Mouse (Mus musculus): Measurements from ENCODE around the gene 5730596B20Rik. TPM values are rescaled to one million over a fixed set of nuclear protein-coding genes. Genes with fewer than 3 reads are reported as not detected.

5730596B20Rik gene
- polyA plus RNA-seq, 1 experiment from 2014 or later: not detected

DNA sequence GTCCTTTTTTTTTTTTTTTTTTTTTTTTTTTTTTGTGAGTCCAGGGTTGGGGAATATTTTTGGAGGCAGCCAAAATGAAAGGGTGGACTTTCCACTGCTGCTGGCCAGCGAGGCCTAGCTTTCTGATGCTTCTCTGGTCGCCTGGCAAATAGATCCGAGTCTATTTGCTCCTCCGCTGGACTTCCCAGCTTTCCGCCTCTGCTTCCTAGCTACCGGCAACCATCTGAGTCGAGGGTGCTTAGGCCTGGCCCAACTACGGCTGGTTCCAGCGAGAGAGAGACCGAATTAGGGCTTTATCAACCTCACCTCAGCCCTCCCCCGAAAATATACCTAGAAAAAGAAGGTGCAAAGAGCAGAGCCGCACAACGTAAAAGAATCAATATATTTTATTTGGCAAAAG lies 45.4 kb downstream of the 5730596B20Rik start:
- Histone ChIP-seq H3K27ac (ENCODE audit: low read length) (no peak overlapping the region), H3K4me1 (ENCODE audit: control insufficient read depth, insufficient read depth, low read length) (peaks cover 3% of the 10 kb centered on the region; the same call in 1 of the 2 replicates), H3K4me2 (ENCODE audit: low read length) (no peak overlapping the region), H3K27me3 (ENCODE audit: control insufficient read depth, insufficient read depth, low read depth, low read length) (peaks cover 92% of the 10 kb centered on the region), H3K36me3 (ENCODE audit: control insufficient read depth, insufficient read depth, low read length) (no peaks in the 10 kb centered on the region), H3K4me3 (ENCODE audit: low read depth, low read length) (no peak overlapping the region), H3K9ac (ENCODE audit: low read depth, low read length) (no peak overlapping the region), H3K9me3 (replicated peaks; ENCODE audit: control insufficient read depth, low read length, poor library complexity, severe bottlenecking) (no peaks in the 10 kb centered on the region)
- 10% methylated on average over 13 of the region's 13 CpGs for WGBS
- no peak for ATAC-seq

DNA sequence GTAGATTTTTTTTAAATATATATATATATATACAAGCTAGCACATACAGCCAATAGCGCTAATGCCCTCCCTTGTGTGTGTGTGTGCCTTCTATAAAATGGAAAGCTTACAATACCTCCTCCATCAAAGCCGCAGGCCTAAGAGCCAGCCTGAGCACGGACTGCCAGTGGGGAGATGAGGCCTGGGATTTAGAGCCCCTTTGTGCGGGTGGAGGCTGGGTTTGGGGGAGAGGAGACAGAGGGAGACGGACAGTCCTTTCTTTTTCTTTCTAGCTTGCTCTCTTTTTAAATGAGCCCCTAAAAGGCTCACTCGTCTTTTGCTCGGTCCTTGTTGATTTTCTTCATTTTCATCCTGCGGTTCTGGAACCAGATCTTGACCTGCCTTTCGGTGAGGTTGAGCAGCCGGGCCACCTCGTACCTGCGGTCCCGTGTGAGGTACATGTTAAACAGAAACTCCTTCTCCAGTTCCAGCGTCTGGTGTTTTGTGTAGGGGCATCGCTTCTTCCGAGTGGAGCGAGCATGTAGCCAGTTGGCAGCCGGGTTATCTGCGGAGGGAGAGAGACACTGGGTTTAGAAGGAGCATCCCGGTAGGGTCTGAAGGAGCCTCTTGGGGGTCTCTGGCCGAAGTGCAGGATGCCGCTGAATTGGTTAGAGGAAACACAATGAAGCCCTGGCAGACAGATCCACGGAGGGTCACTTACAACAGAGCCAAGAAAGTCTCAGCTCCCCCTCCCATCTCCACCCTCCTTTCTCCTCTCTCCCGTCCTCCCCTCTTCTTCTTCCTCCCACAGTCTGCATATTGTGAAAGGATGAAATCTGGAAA lies 46.9 kb downstream of the 5730596B20Rik start:
- 2% methylated on average over 24 of the region's 24 CpGs for WGBS
- peaks cover 89% of the 10 kb centered on the region for H3K27me3 ChIP-seq (ENCODE audit: control insufficient read depth, insufficient read depth, low read depth, low read length)
- ATAC-seq: no peak

DNA sequence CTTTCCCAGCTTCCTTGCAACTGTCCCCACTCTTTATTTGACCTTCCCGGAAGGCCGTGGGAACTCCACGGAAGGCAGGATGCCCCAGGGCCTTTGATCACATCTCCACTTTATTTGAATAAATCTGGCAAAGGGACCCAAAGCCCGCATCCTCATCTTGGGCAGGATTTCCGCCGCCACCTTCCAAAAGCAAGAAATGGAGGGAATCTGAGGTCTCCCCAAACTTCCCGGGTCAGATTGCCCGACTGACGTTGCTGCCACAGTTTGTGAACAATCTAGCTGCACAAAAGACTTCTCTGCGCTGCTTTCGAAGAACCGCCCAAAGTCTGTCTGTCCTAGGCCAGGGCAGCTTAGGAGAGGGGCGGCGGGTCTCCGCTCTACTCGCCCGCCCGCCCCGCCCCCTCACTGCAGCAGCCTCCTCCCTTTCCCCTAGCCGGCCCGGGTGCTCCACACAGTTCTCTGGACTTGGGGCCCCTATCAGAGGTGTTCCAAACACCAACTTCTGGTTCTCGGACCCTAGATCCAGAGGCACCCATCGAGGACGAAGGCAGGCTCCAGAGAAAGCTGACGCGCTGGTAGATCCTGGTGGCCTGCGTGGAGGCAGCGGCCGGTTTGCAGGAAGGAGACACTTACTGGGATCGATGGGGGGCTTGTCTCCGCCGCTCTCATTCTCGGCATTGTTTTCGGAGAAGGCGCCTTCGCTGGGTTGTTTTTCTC lies 47.8 kb downstream of the 5730596B20Rik start:
- 2% methylated on average over 36 of the region's 36 CpGs for WGBS
- H3K4me3 ChIP-seq (ENCODE audit: low read depth, low read length): no peak overlapping the region
- H3K9ac ChIP-seq (ENCODE audit: low read depth, low read length): no peak overlapping the region
- no peaks in the 10 kb centered on the region for H3K36me3 ChIP-seq (ENCODE audit: control insufficient read depth, insufficient read depth, low read length)
- no peak for ATAC-seq
- no peak overlapping the region for H3K27ac ChIP-seq (ENCODE audit: low read length)
- H3K4me2 ChIP-seq (ENCODE audit: low read length): no peak overlapping the region
- peaks cover 3% of the 10 kb centered on the region; the same call in 1 of the 2 replicates for H3K4me1 ChIP-seq (ENCODE audit: control insufficient read depth, insufficient read depth, low read length)
- H3K27me3 ChIP-seq (ENCODE audit: control insufficient read depth, insufficient read depth, low read depth, low read length): peaks cover 87% of the 10 kb centered on the region
- no peaks in the 10 kb centered on the region for H3K9me3 ChIP-seq (replicated peaks; ENCODE audit: control insufficient read depth, low read length, poor library complexity, severe bottlenecking)

More for the DNA sequence above, 46.9 kb downstream of the 5730596B20Rik start:
- Histone ChIP-seq H3K9ac (ENCODE audit: low read depth, low read length) (no peak overlapping the region), H3K4me1 (ENCODE audit: control insufficient read depth, insufficient read depth, low read length) (peaks cover 3% of the 10 kb centered on the region; the same call in 1 of the 2 replicates), H3K4me2 (ENCODE audit: low read length) (no peak overlapping the region), H3K36me3 (ENCODE audit: control insufficient read depth, insufficient read depth, low read length) (no peaks in the 10 kb centered on the region), H3K9me3 (replicated peaks; ENCODE audit: control insufficient read depth, low read length, poor library complexity, severe bottlenecking) (no peaks in the 10 kb centered on the region), H3K4me3 (ENCODE audit: low read depth, low read length) (no peak overlapping the region), H3K27ac (ENCODE audit: low read length) (no peak overlapping the region)

DNA sequence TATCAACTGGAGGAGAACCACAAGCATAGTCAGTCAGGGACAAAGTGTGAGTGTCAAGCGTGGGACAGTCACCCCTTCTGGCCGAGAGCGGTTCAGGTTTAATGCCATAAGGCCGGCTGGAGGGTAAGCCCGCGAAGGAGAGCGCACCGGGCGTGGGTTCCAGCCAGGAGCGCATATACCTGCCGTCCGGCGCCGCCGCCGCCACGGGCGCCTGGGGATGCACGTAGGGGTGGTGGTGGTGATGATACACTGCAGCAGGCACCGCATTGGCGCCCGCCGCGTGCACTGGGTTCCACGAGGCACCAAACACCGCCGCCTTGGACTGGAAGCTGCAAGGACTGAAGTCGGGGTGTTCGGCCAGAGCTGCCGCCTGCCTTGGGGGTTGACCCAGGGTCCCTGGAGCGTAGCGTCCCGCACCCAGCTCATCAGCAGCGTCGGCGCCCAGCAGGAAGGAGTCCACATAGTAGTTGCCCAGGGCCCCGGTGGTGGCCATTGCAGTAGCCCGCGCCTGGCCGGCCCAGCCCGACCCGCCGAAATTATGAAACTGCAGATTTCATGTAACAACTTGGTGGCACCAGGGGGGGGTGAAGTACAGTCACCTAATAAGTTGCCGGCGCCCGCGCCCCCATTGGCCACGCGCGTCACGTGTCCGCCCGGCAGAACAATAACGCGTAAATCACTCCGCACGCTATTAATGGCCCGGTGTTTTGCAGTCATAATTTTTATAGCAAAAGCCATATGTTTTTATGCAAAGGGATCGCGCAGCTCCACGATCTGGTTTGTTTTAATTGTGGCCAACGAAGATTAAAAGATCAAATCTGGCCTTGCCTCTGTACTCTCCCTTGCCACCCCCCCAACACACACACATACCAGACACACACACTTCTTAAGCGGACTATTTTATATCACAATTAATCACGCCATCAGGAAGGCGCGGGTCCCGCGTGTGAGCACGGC lies 48.6 kb downstream of the 5730596B20Rik start:
- Histone ChIP-seq H3K4me1 (ENCODE audit: control insufficient read depth, insufficient read depth, low read length) (peaks cover 3% of the 10 kb centered on the region; the same call in 1 of the 2 replicates), H3K27ac (ENCODE audit: low read length) (no peak overlapping the region), H3K4me2 (ENCODE audit: low read length) (no peak overlapping the region), H3K36me3 (ENCODE audit: control insufficient read depth, insufficient read depth, low read length) (no peaks in the 10 kb centered on the region), H3K27me3 (ENCODE audit: control insufficient read depth, insufficient read depth, low read depth, low read length) (peaks cover 84% of the 10 kb centered on the region), H3K9ac (ENCODE audit: low read depth, low read length) (no peak overlapping the region), H3K4me3 (ENCODE audit: low read depth, low read length) (no peak overlapping the region), H3K9me3 (replicated peaks; ENCODE audit: control insufficient read depth, low read length, poor library complexity, severe bottlenecking) (no peaks in the 10 kb centered on the region)
- 3% methylated on average over 69 of the region's 69 CpGs for WGBS
- ATAC-seq: no peak

DNA sequence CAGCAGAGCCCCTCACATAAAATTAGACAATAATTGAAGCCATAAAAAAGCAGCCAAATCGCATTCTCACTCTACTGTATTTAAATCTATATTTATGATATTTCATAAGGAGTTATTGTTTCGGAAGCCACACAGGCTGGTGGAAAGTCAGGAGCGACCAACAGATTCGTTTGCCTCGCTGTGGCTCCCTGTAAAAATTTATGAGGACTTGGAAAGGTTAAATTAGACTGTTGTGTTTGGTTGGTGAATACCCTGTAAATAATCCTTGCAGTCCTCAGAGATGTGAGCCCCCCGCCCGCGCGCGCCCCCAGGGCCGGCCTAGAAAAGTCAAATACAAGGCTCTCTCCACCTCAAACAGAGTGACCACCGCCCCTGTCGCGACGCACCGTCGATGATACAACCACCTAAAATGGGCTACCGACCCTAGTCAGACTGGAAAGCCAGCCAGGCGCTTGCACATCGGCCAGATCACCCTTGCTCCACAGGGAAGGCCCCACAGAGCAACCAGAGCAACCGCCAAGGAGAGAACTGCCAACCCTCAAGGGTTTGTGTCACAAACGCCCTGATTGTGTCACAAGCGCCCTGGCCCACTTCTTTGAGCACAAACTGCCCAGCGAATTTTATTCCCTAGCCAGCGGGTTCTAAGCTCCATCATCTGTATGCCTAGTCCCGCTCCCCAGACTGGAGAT lies 49.4 kb downstream of the 5730596B20Rik start:
- ATAC-seq: no peak
- WGBS: 2% methylated on average over 26 of the region's 26 CpGs
- Histone ChIP-seq H3K9ac (ENCODE audit: low read depth, low read length) (no peak overlapping the region), H3K4me3 (ENCODE audit: low read depth, low read length) (no peak overlapping the region), H3K4me2 (ENCODE audit: low read length) (no peak overlapping the region), H3K4me1 (ENCODE audit: control insufficient read depth, insufficient read depth, low read length) (no peaks in the 10 kb centered on the region), H3K27me3 (ENCODE audit: control insufficient read depth, insufficient read depth, low read depth, low read length) (peaks cover 84% of the 10 kb centered on the region), H3K9me3 (replicated peaks; ENCODE audit: control insufficient read depth, low read length, poor library complexity, severe bottlenecking) (no peaks in the 10 kb centered on the region), H3K27ac (ENCODE audit: low read length) (no peak overlapping the region), H3K36me3 (ENCODE audit: control insufficient read depth, insufficient read depth, low read length) (no peaks in the 10 kb centered on the region)

DNA sequence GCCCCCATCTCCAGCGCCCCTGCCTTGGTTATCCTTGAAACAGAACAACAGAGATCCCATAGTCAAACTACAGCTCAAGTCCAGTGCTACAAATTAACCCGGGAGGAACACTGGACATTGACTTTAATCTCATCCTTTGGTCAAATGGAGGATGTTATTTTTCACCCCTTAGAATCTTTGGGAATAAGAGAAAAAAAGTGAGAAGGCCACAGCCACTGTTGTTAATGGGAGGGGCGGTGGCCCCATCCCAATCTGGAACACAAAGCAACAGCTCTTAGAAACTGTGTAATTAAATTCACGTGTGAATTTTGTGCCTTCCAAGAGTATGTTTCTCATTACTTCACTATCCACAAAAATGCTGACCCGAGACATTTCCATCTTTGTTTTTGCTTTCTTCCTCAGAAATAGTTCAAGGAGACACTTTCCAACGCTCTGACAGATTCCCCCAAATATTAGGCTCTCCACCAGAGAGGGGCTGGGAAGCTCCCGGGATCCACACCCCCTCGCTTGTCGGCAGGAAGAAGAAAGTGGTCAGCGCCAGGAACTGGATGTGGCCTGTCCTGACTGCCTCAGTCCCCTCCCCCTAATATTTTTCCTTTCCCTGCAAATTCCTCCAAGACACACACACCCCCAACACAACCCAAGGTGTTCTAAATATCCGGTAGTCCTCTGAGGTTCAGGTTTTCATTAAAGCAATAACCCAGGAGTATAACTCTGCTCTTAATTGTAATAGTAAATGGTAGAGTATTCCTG lies 50.3 kb downstream of the 5730596B20Rik start:
- H3K9me3 ChIP-seq (replicated peaks; ENCODE audit: control insufficient read depth, low read length, poor library complexity, severe bottlenecking): no peaks in the 10 kb centered on the region
- H3K27me3 ChIP-seq (ENCODE audit: control insufficient read depth, insufficient read depth, low read depth, low read length): peaks cover 84% of the 10 kb centered on the region
- no peak overlapping the region for H3K9ac ChIP-seq (ENCODE audit: low read depth, low read length)
- 2% methylated on average over 11 of the region's 11 CpGs for WGBS
- H3K4me3 ChIP-seq (ENCODE audit: low read depth, low read length): no peak overlapping the region
- no peak for ATAC-seq
- no peak overlapping the region for H3K27ac ChIP-seq (ENCODE audit: low read length)
- no peaks in the 10 kb centered on the region for H3K4me1 ChIP-seq (ENCODE audit: control insufficient read depth, insufficient read depth, low read length)
- no peak overlapping the region for H3K4me2 ChIP-seq (ENCODE audit: low read length)
- H3K36me3 ChIP-seq (ENCODE audit: control insufficient read depth, insufficient read depth, low read length): no peaks in the 10 kb centered on the region

DNA sequence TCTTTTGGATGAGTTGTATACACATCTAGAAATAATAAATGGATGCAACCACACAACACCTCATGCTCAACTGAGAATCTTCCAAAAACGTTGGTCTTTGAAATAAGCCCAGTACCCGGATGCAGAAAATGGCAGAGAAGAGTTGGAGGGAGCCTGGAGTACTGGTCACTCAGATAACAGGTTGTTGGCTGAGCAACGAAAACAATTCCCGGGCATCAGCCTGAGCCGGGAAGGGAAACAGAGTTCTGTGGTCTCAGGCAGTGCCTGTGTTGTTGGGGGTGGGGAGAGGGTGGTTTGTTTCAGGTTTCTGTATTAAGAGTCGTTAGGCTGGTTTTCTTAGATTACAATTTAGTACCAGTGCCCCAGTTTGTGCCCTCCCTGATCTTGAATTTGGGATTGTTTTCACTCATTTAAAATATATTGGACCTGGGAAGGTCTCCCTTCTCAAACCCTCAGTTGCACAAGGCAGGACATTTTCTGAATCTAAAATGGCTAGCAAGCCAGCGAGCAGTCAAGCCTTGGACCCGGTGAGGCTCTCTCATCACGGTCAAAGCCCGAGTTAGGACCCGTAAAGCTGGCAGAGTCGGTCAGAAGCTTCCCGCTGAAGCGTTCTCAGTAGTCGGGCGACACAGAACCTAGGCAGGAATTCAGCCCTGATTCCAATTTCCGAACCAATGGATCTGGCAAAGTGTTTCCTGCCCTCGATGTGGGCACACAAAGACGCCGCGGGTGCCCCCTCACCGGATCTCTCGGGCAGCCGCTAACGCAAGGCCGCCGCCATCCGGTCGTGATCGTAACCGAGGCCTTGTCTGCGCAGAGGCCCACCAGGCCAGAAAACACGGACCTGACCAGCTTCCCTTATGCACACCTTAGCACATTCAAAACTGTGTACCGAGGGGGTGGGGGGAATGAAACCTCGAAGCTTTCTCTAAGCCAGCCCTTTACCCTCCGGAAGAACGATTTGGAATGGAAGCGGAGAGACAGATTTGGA lies 51.5 kb downstream of the 5730596B20Rik start:
- 2% methylated on average over 38 of the region's 38 CpGs for WGBS
- no peak for ATAC-seq
- no peak overlapping the region for H3K4me2 ChIP-seq (ENCODE audit: low read length)

More for the DNA sequence above, 51.5 kb downstream of the 5730596B20Rik start:
- Histone ChIP-seq H3K9ac (ENCODE audit: low read depth, low read length) (no peak overlapping the region), H3K4me1 (ENCODE audit: control insufficient read depth, insufficient read depth, low read length) (no peaks in the 10 kb centered on the region), H3K36me3 (ENCODE audit: control insufficient read depth, insufficient read depth, low read length) (no peaks in the 10 kb centered on the region), H3K4me3 (ENCODE audit: low read depth, low read length) (no peak overlapping the region), H3K27me3 (ENCODE audit: control insufficient read depth, insufficient read depth, low read depth, low read length) (peaks cover 80% of the 10 kb centered on the region), H3K27ac (ENCODE audit: low read length) (no peak overlapping the region), H3K9me3 (replicated peaks; ENCODE audit: control insufficient read depth, low read length, poor library complexity, severe bottlenecking) (no peaks in the 10 kb centered on the region)
